In genomic region chr2:30311481-30311880, GRCm38 (mm10) we compare ENCODE assay signal across 32 mouse cellular contexts. TPM values are rescaled to one million over a fixed set of nuclear protein-coding genes. Genes with fewer than 3 reads are reported as not detected.
A peak's percentile ranks its signal among the peaks of the same experiment; 100 is the strongest.
DNase-seq lines count a peak whose midpoint lies in the region; ATAC-seq and TF ChIP-seq lines count a peak whose summit lies in the region.
"Had no signal": no experiment of that assay in that cellular context is flagged by ENCODE, and none has a peak within 500 bp of the region (broad histone marks: within the 10 kb centered on the region; RNA-seq: fewer than 3 reads in every experiment).

No protein-coding gene starts in this region.

- intact Hi-C loops in heart, postnatal 10 days (cut with DNase I) = no loop called here

- H3K9ac ChIP-seq in ES-E14 (ENCODE audit: insufficient read depth, low read depth, low read length, poor library complexity, severe bottlenecking) = no peak overlapping the region
- H3K9ac ChIP-seq: forebrain, embryonic 13.5 days; limb, embryonic 13.5 days; liver, embryonic 13.5 days; midbrain, embryonic 15.5 days; neural tube, embryonic 15.5 days had no signal

- H3K4me3 ChIP-seq in ES-E14 (ENCODE audit: insufficient read depth in 1 of 2, low read depth in 1 of 2, low read length in 2 of 2, poor library complexity in 1 of 2, severe bottlenecking in 1 of 2) = no peak overlapping the region
- H3K4me3 ChIP-seq: erythroblast, embryonic 14.5 days; forebrain, embryonic 13.5 days; layer of hippocampus, adult 2 months; left cerebral cortex, adult 2 months; limb, embryonic 13.5 days; liver, embryonic 13.5 days; midbrain, embryonic 15.5 days; neural tube, embryonic 15.5 days had no signal

- no peak for DNase-seq in frontal cortex, postnatal 14 days (ENCODE audit: low spot score in 2 of 2)
- DNase-seq in ES-E14 (ENCODE audit: low read depth, low spot score) (no peak), adipocyte (ENCODE audit: low spot score) (peak; percentile 77)
- peak; percentile 26 for DNase-seq in fat pad, adult 2 months (ENCODE audit: extremely low read depth, low read depth, low spot score)
- no peak for DNase-seq in heart, postnatal 10 days
- DNase-seq in kidney, adult 18-20 months = no peak
- DNase-seq: B cell, adult 2 months; cerebellum, adult 11-12 months; cerebellum, postnatal 10 days; kidney, adult 2 months; kidney, postnatal 36 days; liver, embryonic 13.5 days; lung, adult 18-20 months; lung, postnatal 14 days; retina, postnatal 1 day; thymus, adult 2 months; thymus, postnatal 36 days had no signal

- ATAC-seq in frontal cortex, adult (ENCODE audit: low TSS enrichment) = peak; percentile 81; the same call in 1 of the 2 replicates
- ATAC-seq: forebrain, embryonic 13.5 days; hindbrain, embryonic 16.5 days; midbrain, embryonic 15.5 days; Patski had no signal

- no peaks in the 10 kb centered on the region for H3K9me3 ChIP-seq in ES-E14 (ENCODE audit: control insufficient read depth, insufficient read depth, low read depth, low read length)
- H3K9me3 ChIP-seq: forebrain, embryonic 13.5 days; limb, embryonic 13.5 days; liver, embryonic 13.5 days; midbrain, embryonic 15.5 days; neural tube, embryonic 15.5 days had no signal

- H3K36me3 ChIP-seq in ES-E14 (ENCODE audit: control insufficient read depth, insufficient read depth, low read length, poor library complexity, severe bottlenecking) = peaks cover 58% of the 10 kb centered on the region

- H3K27ac ChIP-seq in ES-E14 (ENCODE audit: insufficient read depth, low read depth, low read length, poor library complexity, severe bottlenecking) = no peak overlapping the region
- H3K27ac ChIP-seq: forebrain, embryonic 13.5 days; layer of hippocampus, adult 2 months; left cerebral cortex, adult 2 months; limb, embryonic 13.5 days; liver, embryonic 13.5 days; midbrain, embryonic 15.5 days; neural tube, embryonic 15.5 days; stomach, postnatal 0 days had no signal

- in situ Hi-C loops in ES-E14 (cut with MboI; ENCODE audit: low sequenced_read_pairs in 2 of 2, unreplicated experiment in 2 of 2) = loop anchor here in 1 of 2 experiments (25.0 kb wide), 2 partner anchors 399 to 1149 kb away; no protein-coding TSS in a partner anchor

- H3K4me1 ChIP-seq in ES-E14 (ENCODE audit: control insufficient read depth in 2 of 2, insufficient read depth in 2 of 2, low read length in 2 of 2, poor library complexity in 1 of 2) = peaks cover 0 to 2% of the 10 kb centered on the region in 2 experiments; a peak in 1 of 4 replicates
- H3K4me1 ChIP-seq: forebrain, embryonic 13.5 days; limb, embryonic 13.5 days; midbrain, embryonic 15.5 days; neural tube, embryonic 15.5 days had no signal

TF ChIP-seq in ES-E14, 5 proteins besides CTCF, POLR2A, EP300 and RAD21:
- TF ChIP-seq ZNF384 (IDR thresholded peaks at IDR 0.05; ENCODE audit: low read depth, low read length) = 0 out of 2 replicates have a peak, but pooled peaks have one; percentile 58
- TF ChIP-seq ZC3H11A (IDR thresholded peaks at IDR 0.05; ENCODE audit: borderline replicate concordance, low read depth, low read length) = no peak
TF ChIP-seq in ES-E14: peak in this region for 1.

RNA-seq across cellular contexts. Expression of gene Nup188, which starts 25.3 kb away (rescaled TPM):
- total RNA-seq in ES-E14 (2012; rRNA removed) = 84.5 and 115 TPM in 2 replicates
- 10 to 100 TPM; 25.1 to 26.6 TPM for total RNA-seq in heart, postnatal 10 days (2021)

RNA-seq across cellular contexts. Expression of gene Dolk, which starts 25.3 kb away (rescaled TPM):
- total RNA-seq in ES-E14 (2012; rRNA removed) = 25.2 and 31.6 TPM in 2 replicates
- 10 to 100 TPM; 25.9 to 28.6 TPM for total RNA-seq in heart, postnatal 10 days (2021)

RNA-seq across cellular contexts. Expression of gene Gm28038, which starts 30.6 kb away (rescaled TPM):
- not detected in 2 replicates for total RNA-seq in ES-E14 (2012; rRNA removed)
- total RNA-seq in heart, postnatal 10 days (2021) = not detected
- total RNA-seq: common myeloid progenitor, adult 5-6 weeks; gastrocnemius, adult 8-10 months; layer of hippocampus, adult 2 months; layer of hippocampus, postnatal 14 days; left cerebral cortex, adult 2 months; left cerebral cortex, postnatal 36 days had no signal

RNA-seq across cellular contexts. Expression of gene Phyhd1, which starts 45.5 kb away (rescaled TPM):
- 2.7 and 5.5 TPM in 2 replicates for total RNA-seq in ES-E14 (2012; rRNA removed)
- total RNA-seq in heart, postnatal 10 days (2021) = 10 to 100 TPM; 26.3 to 29.3 TPM

RNA-seq across cellular contexts. Expression of gene Sh3glb2, which starts 47.7 kb away (rescaled TPM):
- total RNA-seq in ES-E14 (2012; rRNA removed) = 64.8 and 90.3 TPM in 2 replicates
- 10 to 100 TPM; 62.0 to 69.5 TPM for total RNA-seq in heart, postnatal 10 days (2021)

Comparison
In these comparisons a context has a peak if more than half of its experiments do, and no peak if none do; other contexts are left out.
1. DNase-seq: peak in adipocyte (single experiment) and fat pad, adult 2 months (single experiment); none in frontal cortex, postnatal 14 days (0 of 2), ES-E14 (single experiment), heart, postnatal 10 days (0 of 2) and kidney, adult 18-20 months (single experiment).